Mouse (Mus musculus) thymus, adult 2 months (tissue): ENCODE results near the gene Clpx. TPM values are rescaled to one million over a fixed set of nuclear protein-coding genes. Genes with fewer than 3 reads are reported as not detected.

Experiments used
- DNase-seq: peaks from one replicate; pipeline ENCODE4 v3.0.0; 2021
- H3K27ac ChIP-seq: fragments of 200-500 bp; 2 replicates; pipeline ENCODE4 v1.5.1; 2012; ENCODE audit warnings: low read length, control low read depth; ENCODE audit not compliant: control insufficient read depth, insufficient read depth
- H3K27me3 ChIP-seq: fragments of 200-500 bp; 2 replicates; pipeline ENCODE4 v1.6.1; 2012; ENCODE audit warnings: mild to moderate bottlenecking, low read length, moderate library complexity, mixed read lengths; ENCODE audit not compliant: control insufficient read depth, insufficient read depth
- H3K36me3 ChIP-seq: fragments of 200-500 bp; 2 replicates; pipeline ENCODE4 v1.6.1; 2012; ENCODE audit warnings: mild to moderate bottlenecking, low read length, moderate library complexity; ENCODE audit not compliant: control insufficient read depth, insufficient read depth
- H3K4me1 ChIP-seq: fragments of 200-500 bp; replicated peaks from 2 replicates; pipeline ENCODE4 v1.6.1; 2012; ENCODE audit warnings: low read length; ENCODE audit not compliant: control insufficient read depth, insufficient read depth
- H3K4me3 ChIP-seq: fragments of 200-500 bp; 2 replicates; pipeline ENCODE4 v1.5.1; 2012; ENCODE audit warnings: mild to moderate bottlenecking, low read length, control low read depth, moderate library complexity; ENCODE audit not compliant: control insufficient read depth, insufficient read depth
- CTCF ChIP-seq: fragments of 200-500 bp; IDR thresholded peaks from 2 replicates; pipeline ENCODE4 v1.5.1; 2012; ENCODE audit warnings: mild to moderate bottlenecking, control low read depth, low read length, moderate library complexity, borderline replicate concordance; ENCODE audit not compliant: control insufficient read depth, poor library complexity, insufficient read depth; ENCODE audit errors: extremely low read depth
- POLR2A ChIP-seq: fragments of 200-500 bp; IDR thresholded peaks from 2 replicates; pipeline ENCODE4 v1.6.1; 2012; ENCODE audit warnings: mild to moderate bottlenecking, low read length, control low read depth, moderate library complexity; ENCODE audit not compliant: control insufficient read depth, poor library complexity, insufficient read depth; ENCODE audit errors: extremely low read depth
- WGBS: fragments of 180-500 bp; shearing (Covaris S2); methylation state at CpG from one replicate; pipeline ENCODE4 v1.1.7; 2018; 5-methylcytosine and 5-hydroxymethylcytosine counted together
- polyA plus RNA-seq: library from polyadenylated mRNA; depleted of rRNA; stranded (reverse); fragments of >200 nt; gene quantifications from 2 replicates; pipeline ENCODE4 v1.2.3, GENCODE M21; 2012; rRNA removed

The Clpx gene
- polyA plus RNA-seq, 1 experiment = 10.1 TPM

GRCm38 (mm10) chr9:65374468-65375162, 80.6 kb downstream of the Clpx start:
- no peaks in the 10 kb centered on the region for H3K27me3 ChIP-seq
- no peak overlapping the region for H3K27ac ChIP-seq
- H3K36me3 ChIP-seq = no peaks in the 10 kb centered on the region
- no peak for TF ChIP-seq CTCF
- TF ChIP-seq POLR2A = no peak
- no peak for DNase-seq
- H3K4me1 ChIP-seq = peaks cover 10% of the 10 kb centered on the region
- no peak overlapping the region for H3K4me3 ChIP-seq
- WGBS = 93% methylated on average over 5 of the region's 5 CpGs

- no peak for DNase-seq
- TF ChIP-seq CTCF (no peak), POLR2A (no peak)
- WGBS = 90% methylated on average over 9 of the region's 9 CpGs
- Histone ChIP-seq H3K4me3 (no peak overlapping the region), H3K27me3 (no peaks in the 10 kb centered on the region), H3K36me3 (no peaks in the 10 kb centered on the region), H3K4me1 (peaks cover 10% of the 10 kb centered on the region), H3K27ac (no peak overlapping the region)
These were observed 81.3 kb downstream of the Clpx start for GRCm38 (mm10) chr9:65375163-65375934.

Other genes starting within 250 kb of the Clpx start
- gene Igdcc4, start 192.8 kb upstream of the Clpx start, polyA plus RNA-seq = 8.9 and 11.7 TPM in 2 replicates
- gene Igdcc3, start 153.1 kb upstream of the Clpx start, polyA plus RNA-seq = 0.07 and 0.13 TPM in 2 replicates
- gene Parp16, start 98.9 kb upstream of the Clpx start, polyA plus RNA-seq = 9.3 and 17.1 TPM in 2 replicates
- gene Cilp, start 29.1 kb upstream of the Clpx start, polyA plus RNA-seq = 1.8 and 2.0 TPM in 2 replicates
- 23.3 and 29.2 TPM in 2 replicates for gene Pdcd7, start 51.8 kb downstream of the Clpx start, polyA plus RNA-seq
- 0.42 and 0.66 TPM in 2 replicates for gene Ubap1l, start 66.8 kb downstream of the Clpx start, polyA plus RNA-seq
- gene Kbtbd13, start 97.4 kb downstream of the Clpx start, polyA plus RNA-seq = 0.41 and 0.43 TPM in 2 replicates
- gene Rasl12, start 104.2 kb downstream of the Clpx start, polyA plus RNA-seq = 7.8 TPM in 2 replicates
- gene Slc51b, start 128.7 kb downstream of the Clpx start, polyA plus RNA-seq = 0.22 TPM in 1 of 2 replicates, not detected in the other
- 16.2 and 18.4 TPM in 2 replicates for gene Mtfmt, start 141.5 kb downstream of the Clpx start, polyA plus RNA-seq
- 27.3 and 28.5 TPM in 2 replicates for gene Spg21, start 166.7 kb downstream of the Clpx start, polyA plus RNA-seq
- 0.15 TPM in 1 of 2 replicates, not detected in the other for gene Ankdd1a, start 225.9 kb downstream of the Clpx start, polyA plus RNA-seq